Comparison of ENCODE assay signal across 8 mouse cellular contexts in the genomic region with DNA sequence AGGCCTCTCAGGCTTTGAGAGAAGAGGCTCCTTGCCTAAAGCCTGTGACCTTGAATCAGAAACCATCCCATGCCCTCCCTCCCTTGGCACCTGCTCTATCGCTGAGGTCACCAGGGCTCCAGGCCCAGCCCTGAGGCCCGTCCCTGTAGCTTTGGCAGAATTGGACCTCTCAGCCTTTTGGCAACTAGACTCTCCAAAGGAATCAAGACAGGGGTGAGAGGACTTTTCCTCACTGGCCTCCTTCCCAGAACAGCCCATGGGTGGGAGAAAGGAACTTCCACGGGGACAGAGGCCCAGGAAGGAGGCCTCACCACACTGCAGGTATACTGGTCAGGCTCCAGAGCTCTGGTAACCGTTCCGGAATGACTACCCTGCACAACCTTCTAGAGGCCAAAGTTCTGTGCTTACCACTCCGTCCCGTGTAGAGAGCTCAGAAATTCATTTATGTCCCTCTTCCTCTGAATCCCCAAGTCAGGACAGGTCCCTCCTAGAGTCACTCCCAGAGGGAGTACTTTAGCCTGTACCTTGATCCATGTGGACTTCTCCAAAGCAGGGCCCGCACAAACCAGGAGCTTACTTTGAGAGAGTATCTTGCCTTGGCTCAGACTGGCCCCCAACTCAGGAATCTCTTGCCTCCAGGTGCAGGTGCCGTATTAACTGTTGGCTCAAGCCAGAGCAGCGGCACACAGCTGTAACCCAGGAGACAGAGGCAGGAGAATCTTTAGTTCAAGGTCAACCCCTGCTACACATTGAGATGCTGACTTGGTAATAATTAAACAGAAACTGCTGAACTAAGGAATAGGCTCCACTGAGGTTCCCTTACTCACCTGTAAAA. TPM values are rescaled to one million over a fixed set of nuclear protein-coding genes. Genes with fewer than 3 reads are reported as not detected.
DNase-seq lines count a peak whose midpoint lies in the region; ATAC-seq and TF ChIP-seq lines count a peak whose summit lies in the region.

No protein-coding gene starts in this region.

- no peaks in the 10 kb centered on the region for H3K36me3 ChIP-seq in midbrain, postnatal 0 days (ENCODE audit: insufficient read depth, low read length)

- WGBS in midbrain, postnatal 0 days, result 77% methylated on average over 10 of the region's 10 CpGs

- intact Hi-C loops in left cerebral cortex, postnatal 4 days (cut with DNase I), result no loop called here

- H3K27ac ChIP-seq in brown adipose tissue, adult 24 weeks (replicated peaks; ENCODE audit: low read depth, low read length), result peak overlapping the region; percentile 93
- no peak overlapping the region for H3K27ac ChIP-seq in midbrain, postnatal 0 days (ENCODE audit: low read depth, low read length)

- ATAC-seq in midbrain, postnatal 0 days (ENCODE audit: low FRiP score), result no peak

- TF ChIP-seq CTCF in midbrain, postnatal 0 days (IDR thresholded peaks at IDR 0.05), result no peak

- peak; percentile 76 for DNase-seq in adipocyte (ENCODE audit: low spot score)
- DNase-seq in heart, adult 18-20 months, result peak; percentile 79 to 89
- peak; percentile 69 for DNase-seq in kidney, adult 18-20 months
- DNase-seq in midbrain, postnatal 0 days (ENCODE audit: low spot score), result no peak
- DNase-seq in left cerebral cortex, postnatal 4 days, result no peak
- no peak for DNase-seq in spleen, adult 18-20 months
- no peak for DNase-seq in layer of hippocampus, postnatal 14 days (ENCODE audit: low spot score in 2 of 2)

- H3K27me3 ChIP-seq in midbrain, postnatal 0 days (ENCODE audit: insufficient read depth, low read length), result 0 out of 2 replicates have a peak, but pooled peaks cover 3% of the 10 kb centered on the region

- no peaks in the 10 kb centered on the region for H3K4me1 ChIP-seq in brown adipose tissue, adult 24 weeks (ENCODE audit: control insufficient read depth, insufficient read depth, insufficient read length, low read length)
- H3K4me1 ChIP-seq in midbrain, postnatal 0 days (ENCODE audit: insufficient read depth, low read length), result 0 out of 2 replicates have a peak, but pooled peaks cover 17% of the 10 kb centered on the region

- H3K4me3 ChIP-seq in brown adipose tissue, adult 24 weeks (ENCODE audit: insufficient read depth, low read depth, low read length), result peak overlapping the region; percentile 71
- peak overlapping the region; percentile 50; the same call in 1 of the 2 replicates for H3K4me3 ChIP-seq in midbrain, postnatal 0 days (ENCODE audit: low read depth, low read length)

- H3K9ac ChIP-seq in midbrain, postnatal 0 days (replicated peaks; ENCODE audit: low read length, poor library complexity, severe bottlenecking), result no peak overlapping the region

- H3K4me2 ChIP-seq in midbrain, postnatal 0 days (ENCODE audit: low read depth, low read length, poor library complexity, severe bottlenecking), result peak overlapping the region; percentile 73

- H3K9me3 ChIP-seq in midbrain, postnatal 0 days (ENCODE audit: low read length), result no peaks in the 10 kb centered on the region

RNA-seq across cellular contexts. Expression of a gene that starts 1.4 kb away (rescaled TPM):
- polyA plus RNA-seq in brown adipose tissue, adult 24 weeks (2012; ENCODE audit: insufficient read depth, insufficient read length, missing spikeins), result 1,247 and 2,143 TPM in 2 replicates
- total RNA-seq in heart, adult 18-20 months (2021), result 1,000 to 10,000 TPM; 5,802 to 6,041 TPM
- total RNA-seq in midbrain, postnatal 0 days (2014; rRNA removed), result 143 and 179 TPM in 2 replicates
- polyA plus RNA-seq in midbrain, postnatal 0 days (2015; fragmentation: Nextera tagmentation; extraction: Ambion mirVana), result 394 and 409 TPM in 2 replicates
- 100 to 1,000 TPM; 192 to 199 TPM for total RNA-seq in left cerebral cortex, postnatal 4 days (2021)
- 100 to 1,000 TPM; 137 to 138 TPM for total RNA-seq in layer of hippocampus, postnatal 14 days (2021)

RNA-seq across cellular contexts. Expression of a gene that starts 1.5 kb away (rescaled TPM):
- 2.1 TPM in 1 of 2 replicates, not detected in the other for polyA plus RNA-seq in brown adipose tissue, adult 24 weeks (2012; ENCODE audit: insufficient read depth, insufficient read length, missing spikeins)
- not detected for total RNA-seq in heart, adult 18-20 months (2021)
- total RNA-seq in midbrain, postnatal 0 days (2014; rRNA removed), result 2.1 TPM in 1 of 2 replicates, not detected in the other
- 1.5 and 1.9 TPM in 2 replicates for polyA plus RNA-seq in midbrain, postnatal 0 days (2015; fragmentation: Nextera tagmentation; extraction: Ambion mirVana)
- total RNA-seq in left cerebral cortex, postnatal 4 days (2021), result 1 to 10 TPM; 1.0 to 1.7 TPM
- 1 to 10 TPM; 1.5 to 2.6 TPM for total RNA-seq in layer of hippocampus, postnatal 14 days (2021)

RNA-seq across cellular contexts. Expression of a gene that starts 28.0 kb away (rescaled TPM):
- polyA plus RNA-seq in brown adipose tissue, adult 24 weeks (2012; ENCODE audit: insufficient read depth, insufficient read length, missing spikeins), result 1.6 and 2.3 TPM in 2 replicates
- total RNA-seq in heart, adult 18-20 months (2021), result 1 to 10 TPM; 2.0 to 2.2 TPM
- total RNA-seq in midbrain, postnatal 0 days (2014; rRNA removed), result 12.6 and 13.5 TPM in 2 replicates
- 11.1 and 12.3 TPM in 2 replicates for polyA plus RNA-seq in midbrain, postnatal 0 days (2015; fragmentation: Nextera tagmentation; extraction: Ambion mirVana)
- total RNA-seq in left cerebral cortex, postnatal 4 days (2021), result 1 to 10 TPM; 8.5 to 9.2 TPM
- 1 to 10 TPM; 7.9 to 9.6 TPM for total RNA-seq in layer of hippocampus, postnatal 14 days (2021)

RNA-seq across cellular contexts. Expression of a gene that starts 52.7 kb away (rescaled TPM):
- 31.0 and 36.4 TPM in 2 replicates for polyA plus RNA-seq in brown adipose tissue, adult 24 weeks (2012; ENCODE audit: insufficient read depth, insufficient read length, missing spikeins)
- total RNA-seq in heart, adult 18-20 months (2021), result 10 to 100 TPM; 22.4 to 26.3 TPM
- total RNA-seq in midbrain, postnatal 0 days (2014; rRNA removed), result 27.7 and 38.3 TPM in 2 replicates
- polyA plus RNA-seq in midbrain, postnatal 0 days (2015; fragmentation: Nextera tagmentation; extraction: Ambion mirVana), result 102 TPM in 2 replicates
- 10 to 100 TPM; 50.7 to 54.9 TPM for total RNA-seq in left cerebral cortex, postnatal 4 days (2021)
- 10 to 100 TPM; 64.8 to 70.9 TPM for total RNA-seq in layer of hippocampus, postnatal 14 days (2021)

RNA-seq across cellular contexts. Expression of a gene that starts 52.9 kb away (rescaled TPM):
- polyA plus RNA-seq in brown adipose tissue, adult 24 weeks (2012; ENCODE audit: insufficient read depth, insufficient read length, missing spikeins), result 9.3 and 10.9 TPM in 2 replicates
- 10 to 100 TPM; 15.3 to 17.5 TPM for total RNA-seq in heart, adult 18-20 months (2021)
- total RNA-seq in midbrain, postnatal 0 days (2014; rRNA removed), result 57.6 and 70.2 TPM in 2 replicates
- 75.5 and 76.8 TPM in 2 replicates for polyA plus RNA-seq in midbrain, postnatal 0 days (2015; fragmentation: Nextera tagmentation; extraction: Ambion mirVana)
- 10 to 100 TPM; 42.4 to 46.1 TPM for total RNA-seq in left cerebral cortex, postnatal 4 days (2021)
- total RNA-seq in layer of hippocampus, postnatal 14 days (2021), result 10 to 100 TPM; 31.8 to 34.2 TPM

Comparison
In these comparisons a context has a peak if more than half of its experiments do, and no peak if none do; other contexts are left out.
1. DNase-seq: peak in adipocyte (single experiment), heart, adult 18-20 months (2 of 2) and kidney, adult 18-20 months (single experiment); none in midbrain, postnatal 0 days (single experiment), left cerebral cortex, postnatal 4 days (single experiment), spleen, adult 18-20 months (0 of 2) and layer of hippocampus, postnatal 14 days (0 of 2).
2. RNA of a gene that starts 1.4 kb away (total RNA-seq): 5,802 to 6,041 TPM in heart, adult 18-20 months; 192 to 199 TPM in left cerebral cortex, postnatal 4 days, 143 to 179 TPM in midbrain, postnatal 0 days and 137 to 138 TPM in layer of hippocampus, postnatal 14 days; every median in the first group is over 10 times any median in the second.